Mouse (Mus musculus) left cerebral cortex, adult 8-10 months (tissue): ENCODE measurements around the gene Trim59. TPM values are rescaled to one million over a fixed set of nuclear protein-coding genes. Genes with fewer than 3 reads are reported as not detected.

Experiments used
- DNase-seq, 2 experiments: peaks; one replicate each; pipeline ENCODE4 v3.0.0; 2022; ENCODE audit warnings: low spot score in 2 of 2
- microRNA-seq, 2 experiments: library from miRNA; unstranded; fragments of <30 nt; microRNA quantifications; one replicate each; pipeline ENCODE4 v1.2.0; 2022
- total RNA-seq, 4 experiments: library from RNA; stranded (reverse); gene quantifications; 2 replicates each; pipeline ENCODE4 v1.2.4; 2022

Gene Trim59
- total RNA-seq, 4 experiments from 2014 or later = 15.7 to 19.5 (median 17.4) TPM

DNA sequence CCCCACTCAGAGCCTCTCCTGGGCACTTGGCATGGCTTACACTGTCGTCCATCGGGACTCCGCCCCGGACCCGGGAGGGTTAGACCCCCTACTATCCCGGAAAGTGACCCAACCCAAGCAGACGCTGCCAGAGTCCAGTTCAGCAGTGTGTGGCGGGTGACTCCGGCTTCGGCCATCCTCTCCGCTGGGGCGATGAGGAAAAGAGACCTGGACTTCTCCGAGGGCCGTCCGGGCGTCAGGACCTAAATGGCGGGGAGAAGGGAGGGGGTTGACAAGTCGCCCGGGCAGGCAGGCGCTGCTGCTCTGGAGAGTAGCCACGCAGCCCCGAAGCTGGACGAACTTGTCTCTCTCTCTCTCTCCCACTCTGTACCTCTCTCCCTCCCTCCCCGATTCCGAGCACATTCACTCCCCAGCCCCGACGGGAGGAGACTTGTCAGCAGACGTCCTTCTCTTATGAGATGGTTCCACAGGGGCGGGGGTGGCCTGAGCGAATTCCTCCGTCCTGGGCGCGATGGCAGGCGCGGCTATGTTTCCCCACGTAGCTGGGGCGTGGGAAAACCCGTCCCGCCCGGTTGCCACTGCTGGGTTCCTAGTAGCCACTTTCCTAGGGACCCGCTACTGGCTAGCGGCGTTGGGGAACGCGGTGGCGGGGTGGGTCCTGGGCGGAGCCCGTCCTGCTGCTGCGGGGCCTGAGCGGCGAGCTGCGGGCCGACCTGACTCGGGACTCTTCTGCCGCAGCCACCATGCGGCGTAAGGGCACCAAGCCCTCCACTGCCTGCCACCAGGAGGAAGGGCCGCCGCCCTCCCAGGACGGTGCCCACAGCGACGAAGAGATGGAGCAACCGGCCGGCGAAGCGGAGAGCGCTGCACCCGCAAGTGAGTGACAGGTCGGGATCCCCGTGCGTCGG is 39.0 kb downstream of the Trim59 start:
- peak in 1 of 2 experiments; percentile 36 for DNase-seq

DNA sequence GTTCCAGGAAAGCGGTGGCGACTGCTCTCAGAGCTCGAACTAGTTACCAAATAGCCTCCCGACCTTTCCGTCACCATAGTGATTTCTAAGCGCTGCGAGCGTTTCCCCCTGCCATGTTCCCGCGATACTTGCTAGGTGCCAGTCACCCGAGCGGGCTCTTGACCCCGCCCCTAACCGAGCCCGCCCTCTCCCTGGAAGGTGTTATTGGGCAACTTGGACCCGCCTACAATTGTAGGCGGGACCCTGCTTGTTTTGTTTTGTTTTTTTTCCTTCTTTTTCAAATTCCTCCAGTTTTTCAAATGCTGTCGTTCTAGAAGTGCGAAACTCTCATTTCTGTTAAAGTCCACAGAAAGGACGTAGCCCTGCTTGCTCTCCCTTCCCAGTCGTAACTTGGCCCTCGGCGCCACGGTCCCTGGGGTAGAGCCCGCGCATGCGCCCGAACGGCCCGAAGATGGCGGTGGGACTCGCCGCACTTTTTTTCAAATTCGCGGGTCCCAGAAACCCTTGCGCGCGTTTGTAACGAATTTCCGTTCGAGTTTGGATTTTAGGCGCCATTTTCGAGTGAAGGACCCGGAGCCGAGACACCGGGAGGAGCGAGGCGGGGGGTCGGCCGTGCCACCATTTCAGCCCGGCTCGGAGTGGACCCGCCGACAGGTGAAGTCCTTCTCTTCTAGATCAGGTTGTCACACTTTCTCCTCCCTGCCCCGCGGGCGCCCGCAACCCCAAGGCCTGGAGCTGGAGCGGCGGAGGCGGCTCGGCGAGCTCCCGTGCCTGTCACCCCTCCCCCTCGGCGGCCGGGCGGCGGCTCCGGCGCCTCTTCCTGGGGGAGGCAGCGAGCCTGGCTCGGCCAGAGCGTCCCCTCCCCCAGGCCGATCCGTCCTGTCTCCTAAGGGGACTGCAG is 39.9 kb downstream of the Trim59 start, which contains the start of the genes Ift80 and Smc4:
Ift80 (minus strand) TSS at position 134 of the 901 bp plus-strand sequence.
Smc4 (plus strand) TSS at position 302 of the 901 bp plus-strand sequence.
- DNase-seq = peak; percentile 92 to 93

DNA sequence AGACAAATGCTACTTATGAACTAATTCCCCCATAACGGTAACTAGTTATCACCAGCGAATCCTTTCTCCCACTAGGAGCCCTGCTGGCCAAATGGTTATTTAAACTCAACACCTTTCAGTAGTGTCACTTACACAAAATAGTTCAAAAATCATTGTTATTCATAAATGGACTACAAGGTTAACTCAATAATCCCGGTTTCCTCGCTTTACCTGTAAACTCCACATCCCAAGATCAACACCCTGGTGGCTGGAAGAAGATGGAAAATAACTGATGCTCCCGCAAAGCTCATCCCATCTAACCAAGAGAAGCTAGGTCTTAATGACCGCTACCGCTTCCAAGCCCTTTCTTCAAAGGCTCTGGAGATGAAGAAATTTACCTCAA is 40.5 kb downstream of the Trim59 start:
- DNase-seq = no peak

DNA sequence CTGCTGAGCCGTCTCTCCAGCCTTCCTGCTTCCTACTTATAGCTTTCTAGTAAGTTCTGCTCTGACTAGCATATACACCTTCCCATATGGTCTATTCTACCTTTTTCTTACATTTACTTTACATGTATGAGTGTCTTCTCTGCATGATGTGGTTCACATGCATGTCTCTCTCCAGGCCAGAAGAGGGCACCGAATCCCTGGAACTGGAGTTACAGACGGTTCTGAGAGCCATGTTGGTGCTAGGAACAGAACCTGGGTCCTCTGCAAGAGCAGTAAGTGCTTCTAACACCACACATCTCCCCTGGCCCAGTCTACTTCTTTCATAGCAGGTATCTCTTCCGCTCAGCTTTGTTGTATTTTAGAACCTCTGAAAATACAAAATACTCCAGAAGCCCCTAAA is 41.8 kb downstream of the Trim59 start:
- no peak for DNase-seq

- DNase-seq = no peak
Measured at GRCm38 (mm10) chr3:68986550-68986949, 58.0 kb downstream of the Trim59 start.

Small RNA genes within 50 kb of the gene (microRNA-seq; reads per million reads assigned to microRNA genes)
- gene Mir15b = 116 to 172 reads per million in 2 experiments
- 82.2 to 194 reads per million in 2 experiments for gene Mir16-2

Other genes starting within 250 kb of the Trim59 start
- 10 to 100 TPM; 14.4 to 20.4 (median 16.9) TPM for gene 1110032F04Rik, start 175.2 kb downstream of the Trim59 start, total RNA-seq
- gene Ift80, start 40.2 kb downstream of the Trim59 start, total RNA-seq = 10 to 100 TPM; 22.6 to 27.0 (median 25.7) TPM
- 1 to 10 TPM; 4.5 to 5.8 (median 4.8) TPM for gene Smc4, start 40.0 kb downstream of the Trim59 start, total RNA-seq
- gene Kpna4, start 82.4 kb upstream of the Trim59 start, total RNA-seq = 10 to 100 TPM; 63.7 to 71.3 (median 66.3) TPM
- not detected for gene Arl14, start 177.7 kb upstream of the Trim59 start, total RNA-seq